Mouse (Mus musculus) embryonic facial prominence, embryonic 11.5 days (tissue): ENCODE measurements around the gene Rhox4g. TPM values are rescaled to one million over a fixed set of nuclear protein-coding genes. Genes with fewer than 3 reads are reported as not detected.
"Not testable (repeated sequence)": the region's sequence is repeated elsewhere in the genome, so short reads cannot be mapped to it uniquely, and the experiment has no call there.

ENCODE experiments used
- ATAC-seq: fragments of 200-750 bp; cut with Nextera tagmentation; replicated peaks from 2 replicates; pipeline ENCODE4 v1.8.0; 2017; ENCODE audit warnings: low read depth; ENCODE audit not compliant: insufficient number of reproducible peaks, low FRiP score, low TSS enrichment
- DNase-seq: peaks from one replicate; pipeline ENCODE4 v3.0.0-alpha.2; 2015; ENCODE audit warnings: low spot score
- H3K27ac ChIP-seq: fragments of 300-500 bp; sonication (generic); replicated peaks from 2 replicates; pipeline ENCODE4 v1.5.1; 2014; ENCODE audit warnings: mild to moderate bottlenecking, low read depth, low read length, control low read depth
- H3K27me3 ChIP-seq: fragments of 300-500 bp; sonication (generic); 2 replicates; pipeline ENCODE4 v1.6.1; 2014; ENCODE audit warnings: mild to moderate bottlenecking, low read length, moderate library complexity, mixed read lengths; ENCODE audit not compliant: control insufficient read depth, insufficient read depth
- H3K36me3 ChIP-seq: fragments of 300-500 bp; sonication (generic); replicated peaks from 2 replicates; pipeline ENCODE4 v1.6.1; 2014; ENCODE audit warnings: low read depth, mild to moderate bottlenecking, low read length, moderate library complexity, mixed read lengths; ENCODE audit not compliant: control insufficient read depth, insufficient read depth
- H3K4me1 ChIP-seq: fragments of 300-500 bp; sonication (generic); 2 replicates; pipeline ENCODE4 v1.6.1; 2014; ENCODE audit warnings: low read length, mixed read lengths; ENCODE audit not compliant: control insufficient read depth, insufficient read depth
- H3K4me2 ChIP-seq: fragments of 300-500 bp; sonication (generic); 2 replicates; pipeline ENCODE4 v1.6.1; 2014; ENCODE audit warnings: low read depth, mild to moderate bottlenecking, control low read depth, low read length, moderate library complexity
- H3K4me3 ChIP-seq: fragments of 300-500 bp; sonication (generic); 2 replicates; pipeline ENCODE4 v1.5.1; 2014; ENCODE audit warnings: low read depth, low read length, control low read depth
- H3K9ac ChIP-seq: fragments of 300-500 bp; sonication (generic); replicated peaks from 2 replicates; pipeline ENCODE4 v1.6.1; 2014; ENCODE audit warnings: mild to moderate bottlenecking, control low read depth, low read length
- H3K9me3 ChIP-seq: fragments of 300-500 bp; sonication (generic); replicated peaks from 2 replicates; pipeline ENCODE4 v1.6.1; 2016; ENCODE audit warnings: mild to moderate bottlenecking, low read length, inconsistent platforms, mixed read lengths; ENCODE audit not compliant: control insufficient read depth
- WGBS: fragments of 180-500 bp; shearing (Covaris S2); extraction: QIAGEN DNeasy Blood & Tissue Kit; methylation state at CpG from one replicate; pipeline ENCODE4 v1.1.7; 2014; 5-methylcytosine and 5-hydroxymethylcytosine counted together
- polyA plus RNA-seq: library from polyadenylated mRNA; unstranded; fragments of >200 nt; fragmentation: Nextera tagmentation; extraction: Ambion mirVana; gene quantifications from 2 replicates; pipeline ENCODE4 v1.2.1, GENCODE M21; 2014

Gene Rhox4g
- not detected in 2 replicates for polyA plus RNA-seq

DNA sequence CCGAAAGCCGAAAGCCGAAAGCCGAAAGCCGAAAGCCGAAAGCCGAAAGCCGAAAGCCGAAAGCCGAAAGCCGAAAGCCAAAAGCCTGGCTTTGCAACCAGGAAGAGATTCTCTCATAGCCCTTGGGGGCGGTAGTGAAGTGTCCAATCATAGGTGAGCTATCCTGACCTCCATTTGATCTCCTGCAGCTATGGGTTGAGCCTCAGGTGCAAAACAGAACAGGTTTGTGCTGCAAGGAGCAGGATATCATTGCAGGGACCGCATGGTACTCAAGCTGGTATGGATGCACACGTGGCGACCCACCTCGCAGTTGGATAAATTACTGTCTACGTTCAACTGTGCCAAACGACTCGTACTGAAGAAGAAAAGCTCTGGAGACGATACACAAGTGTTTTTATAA is at the start of gene Rhox4g:
Rhox4g (minus strand) TSS at position 101 of the 400 bp plus-strand sequence.
- not testable (repeated sequence) for H3K4me3 ChIP-seq, DNase-seq, H3K9ac ChIP-seq, H3K9me3 ChIP-seq, H3K36me3 ChIP-seq, H3K4me2 ChIP-seq, H3K27ac ChIP-seq, H3K27me3 ChIP-seq, H3K4me1 ChIP-seq, ATAC-seq
- WGBS: 96% methylated on average over 15 of the region's 20 CpGs

GRCm38 (mm10) chrX:37692261-37692660 is 41.1 kb upstream of the Rhox4g start:
- no peak overlapping the region for H3K4me3 ChIP-seq
- no peak overlapping the region for H3K9ac ChIP-seq
- no peak overlapping the region for H3K27ac ChIP-seq
- H3K4me1 ChIP-seq: no peaks in the 10 kb centered on the region
- H3K36me3 ChIP-seq: no peaks in the 10 kb centered on the region
- ATAC-seq: no peak
- no peaks in the 10 kb centered on the region for H3K9me3 ChIP-seq
- no peak overlapping the region for H3K4me2 ChIP-seq
- no peaks in the 10 kb centered on the region for H3K27me3 ChIP-seq
- DNase-seq: no peak
- 83% methylated on average over 2 of the region's 2 CpGs for WGBS

- Histone ChIP-seq H3K4me1 (no peaks in the 10 kb centered on the region), H3K4me2 (no peak overlapping the region), H3K9me3 (no peaks in the 10 kb centered on the region), H3K4me3 (no peak overlapping the region), H3K9ac (no peak overlapping the region), H3K36me3 (no peaks in the 10 kb centered on the region), H3K27ac (no peak overlapping the region), H3K27me3 (no peaks in the 10 kb centered on the region)
- DNase-seq (no peak), ATAC-seq (no peak)
- WGBS: 89% methylated on average over 24 of the region's 24 CpGs
Measured at GRCm38 (mm10) chrX:37683031-37683715, 32.0 kb upstream of the Rhox4g start.

- not testable (repeated sequence) for H3K9ac ChIP-seq, ATAC-seq
- 90% methylated on average over 8 of the region's 8 CpGs for WGBS
Measured at GRCm38 (mm10) chrX:37673177-37673576, 22.1 kb upstream of the Rhox4g start, which contains the start of gene Rhox2h. Gene Rhox2h, minus strand, starts transcription at chrX:37673277.

DNA sequence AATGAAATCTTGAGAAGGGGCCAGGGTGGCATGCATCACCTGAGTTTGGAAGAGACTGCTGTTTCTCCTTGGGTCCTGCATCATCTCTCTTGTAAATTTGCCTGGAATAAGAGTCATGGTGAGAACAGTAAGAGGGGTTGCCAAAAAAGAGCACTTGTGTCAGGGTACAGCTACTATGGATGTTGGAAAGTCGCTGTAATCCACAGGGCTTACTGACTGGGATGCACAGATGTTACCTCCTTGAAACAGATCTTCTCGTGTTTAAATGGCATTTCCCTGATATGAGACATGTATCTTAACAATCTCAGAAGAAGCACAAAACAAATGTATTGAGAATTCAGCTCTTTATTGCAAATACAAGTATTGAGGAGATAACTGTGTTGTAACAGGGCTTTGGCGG is 17.5 kb upstream of the Rhox4g start, which contains the start of gene Rhox3h:
Rhox3h (minus strand) TSS at position 101 of the 400 bp plus-strand sequence.
- not testable (repeated sequence) for H3K36me3 ChIP-seq, H3K9me3 ChIP-seq, H3K4me3 ChIP-seq, ATAC-seq, H3K4me2 ChIP-seq, H3K4me1 ChIP-seq, H3K27me3 ChIP-seq, H3K27ac ChIP-seq, DNase-seq, H3K9ac ChIP-seq
- WGBS: no CpG with 5 or more reads among the region's 3 CpGs

More at GRCm38 (mm10) chrX:37673177-37673576, 22.1 kb upstream of the Rhox4g start, which contains the start of gene Rhox2h:
- H3K4me3 ChIP-seq, H3K27me3 ChIP-seq, H3K27ac ChIP-seq, H3K36me3 ChIP-seq, H3K9me3 ChIP-seq, DNase-seq, H3K4me2 ChIP-seq, H3K4me1 ChIP-seq: not testable (repeated sequence)

- H3K27me3 ChIP-seq, H3K4me3 ChIP-seq, H3K36me3 ChIP-seq, DNase-seq, ATAC-seq, H3K27ac ChIP-seq, H3K9me3 ChIP-seq, H3K4me2 ChIP-seq, H3K9ac ChIP-seq, H3K4me1 ChIP-seq: not testable (repeated sequence)
- WGBS: 89% methylated on average over 6 of the region's 6 CpGs
Measured at GRCm38 (mm10) chrX:37643370-37643769, 7.8 kb downstream of the Rhox4g start, which contains the start of gene Rhox2g. Gene Rhox2g, minus strand, starts transcription at chrX:37643470.

DNA sequence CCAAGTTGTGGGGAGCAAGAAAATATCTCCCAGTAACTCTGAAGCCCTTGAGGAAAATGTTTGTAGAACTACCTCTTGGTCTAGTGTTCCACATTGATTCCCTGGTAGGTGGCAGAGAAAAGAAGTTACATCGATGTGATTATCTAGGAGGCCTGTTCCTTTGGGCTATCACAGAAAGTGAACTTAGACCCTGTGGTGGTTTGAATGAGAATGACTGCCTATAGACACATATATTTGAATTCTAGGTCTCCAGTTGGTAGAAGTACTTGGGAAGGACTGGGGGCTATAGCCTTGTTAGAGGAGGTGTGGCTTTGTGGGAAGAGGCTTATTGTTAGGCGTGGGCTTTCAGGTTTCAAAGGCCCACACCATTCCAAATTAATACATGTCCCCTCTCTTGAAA is 22.6 kb downstream of the Rhox4g start, which contains the start of gene Rhox3g:
Rhox3g (minus strand) TSS at position 101 of the 400 bp plus-strand sequence.
- not testable (repeated sequence) for H3K4me3 ChIP-seq, ATAC-seq, H3K4me1 ChIP-seq, H3K27ac ChIP-seq, H3K36me3 ChIP-seq, H3K9me3 ChIP-seq, DNase-seq, H3K9ac ChIP-seq, H3K27me3 ChIP-seq, H3K4me2 ChIP-seq
- WGBS: 77% methylated on average over 2 of the region's 2 CpGs

DNA sequence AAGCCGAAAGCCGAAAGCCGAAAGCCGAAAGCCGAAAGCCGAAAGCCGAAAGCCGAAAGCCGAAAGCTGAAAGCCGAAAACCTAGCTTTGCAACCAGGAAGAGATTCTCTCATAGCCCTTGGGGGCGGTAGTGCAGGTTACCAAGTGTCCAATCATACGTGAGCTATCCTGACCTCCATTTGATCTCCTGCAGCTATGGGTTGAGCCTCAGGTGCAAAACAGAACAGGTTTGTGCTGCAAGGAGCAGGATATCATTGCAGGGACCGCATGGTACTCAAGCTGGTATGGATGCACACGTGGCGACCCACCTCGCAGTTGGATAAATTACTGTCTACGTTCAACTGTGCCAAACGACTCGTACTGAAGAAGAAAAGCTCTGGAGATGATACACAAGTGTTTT is 43.5 kb downstream of the Rhox4g start, which contains the start of gene Rhox4f:
Rhox4f (minus strand) TSS at position 101 of the 400 bp plus-strand sequence.
- 89% methylated on average over 13 of the region's 19 CpGs for WGBS
- not testable (repeated sequence) for DNase-seq, ATAC-seq, H3K36me3 ChIP-seq, H3K9me3 ChIP-seq, H3K27me3 ChIP-seq, H3K4me1 ChIP-seq, H3K4me3 ChIP-seq, H3K27ac ChIP-seq, H3K9ac ChIP-seq, H3K4me2 ChIP-seq
